Mouse (Mus musculus): Measurements from ENCODE around the gene Vmn2r113.
"Not testable (repeated sequence)": the region's sequence is repeated elsewhere in the genome, so short reads cannot be mapped to it uniquely, and the experiment has no call there.

Gene Vmn2r113

DNA sequence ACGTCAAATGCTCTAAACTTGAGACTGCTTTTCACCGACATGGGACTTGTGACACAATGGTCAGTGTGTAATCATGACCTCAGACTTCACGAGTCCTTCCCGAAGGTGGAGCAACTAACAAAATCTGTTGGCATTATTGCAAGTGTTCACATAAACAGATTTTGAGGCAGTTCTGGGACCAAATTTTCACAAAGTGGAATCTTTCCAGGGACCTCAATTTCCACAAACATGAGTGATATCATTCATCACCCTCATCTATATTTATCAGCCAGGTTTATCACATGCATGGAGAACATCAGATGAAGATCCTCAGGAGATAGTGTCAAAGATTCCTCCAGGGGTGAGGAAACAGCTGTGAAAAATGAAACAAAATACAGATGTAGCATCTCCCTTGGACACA lies at the start of gene Vmn2r113:
Gene Vmn2r113 (plus strand): TSS at position 301 of the 400 bp plus-strand sequence.
- in situ Hi-C loops (cut with MboI; ENCODE audit: unreplicated experiment in 2 of 2): not testable (repeated sequence)
